In genomic region chr2:131601881-131602280, GRCm38 (mm10) we compare ENCODE assay signal across 24 mouse cellular contexts. TPM values are rescaled to one million over a fixed set of nuclear protein-coding genes. Genes with fewer than 3 reads are reported as not detected.
A peak's percentile ranks its signal among the peaks of the same experiment; 100 is the strongest.
DNase-seq lines count a peak whose midpoint lies in the region; ATAC-seq lines count a peak whose summit lies in the region.
"Had no signal": no experiment of that assay in that cellular context is flagged by ENCODE, and none has a peak within 500 bp of the region (broad histone marks: within the 10 kb centered on the region; RNA-seq: fewer than 3 reads in every experiment).

No protein-coding gene starts in this region.

- ATAC-seq in embryonic facial prominence, embryonic 14.5 days (ENCODE audit: low read depth): no peak
- no peak for ATAC-seq in midbrain, embryonic 14.5 days (ENCODE audit: low FRiP score, low TSS enrichment)
- no peak for ATAC-seq in midbrain, embryonic 15.5 days (replicated peaks)
- ATAC-seq: forebrain, embryonic 16.5 days; hindbrain, embryonic 16.5 days; intestine, embryonic 16.5 days had no signal

- H3K4me2 ChIP-seq in embryonic facial prominence, embryonic 14.5 days (ENCODE audit: low read depth, low read length): no peak overlapping the region
- H3K4me2 ChIP-seq in midbrain, embryonic 14.5 days (ENCODE audit: low read length): no peak overlapping the region
- H3K4me2 ChIP-seq in midbrain, embryonic 15.5 days: no peak overlapping the region
- H3K4me2 ChIP-seq: limb, embryonic 15.5 days; neural tube, embryonic 12.5 days had no signal

- intact Hi-C loops in left cerebral cortex, postnatal 4 days (cut with DNase I): no loop called here

- H3K36me3 ChIP-seq in embryonic facial prominence, embryonic 14.5 days (ENCODE audit: control insufficient read depth, insufficient read depth, low read length): no peaks in the 10 kb centered on the region
- no peaks in the 10 kb centered on the region for H3K36me3 ChIP-seq in embryonic facial prominence, embryonic 10.5 days (replicated peaks)
- H3K36me3 ChIP-seq in midbrain, embryonic 14.5 days (ENCODE audit: control insufficient read depth, insufficient read depth, low read length): no peaks in the 10 kb centered on the region
- no peaks in the 10 kb centered on the region for H3K36me3 ChIP-seq in midbrain, embryonic 15.5 days (replicated peaks)
- no peaks in the 10 kb centered on the region for H3K36me3 ChIP-seq in limb, embryonic 10.5 days
- H3K36me3 ChIP-seq: limb, embryonic 15.5 days; midbrain, embryonic 10.5 days; neural tube, embryonic 12.5 days had no signal

- H3K4me1 ChIP-seq in embryonic facial prominence, embryonic 14.5 days (ENCODE audit: control insufficient read depth, insufficient read depth, low read length): peaks cover 5% of the 10 kb centered on the region; the same call in 1 of the 2 replicates
- no peaks in the 10 kb centered on the region for H3K4me1 ChIP-seq in embryonic facial prominence, embryonic 10.5 days
- H3K4me1 ChIP-seq in midbrain, embryonic 14.5 days (ENCODE audit: control insufficient read depth, insufficient read depth, low read length): no peaks in the 10 kb centered on the region
- no peaks in the 10 kb centered on the region for H3K4me1 ChIP-seq in midbrain, embryonic 15.5 days
- H3K4me1 ChIP-seq in limb, embryonic 10.5 days: no peaks in the 10 kb centered on the region
- H3K4me1 ChIP-seq: midbrain, embryonic 10.5 days; neural tube, embryonic 12.5 days had no signal

- WGBS in embryonic facial prominence, embryonic 14.5 days: 35% methylated on average over 2 of the region's 2 CpGs
- 71% methylated on average over 2 of the region's 2 CpGs for WGBS in embryonic facial prominence, embryonic 10.5 days
- WGBS in midbrain, embryonic 14.5 days: 54% methylated on average over 2 of the region's 2 CpGs
- 52% methylated on average over 2 of the region's 2 CpGs for WGBS in midbrain, embryonic 15.5 days
- WGBS in limb, embryonic 10.5 days: 74% methylated on average over 2 of the region's 2 CpGs

- no peaks in the 10 kb centered on the region for H3K27me3 ChIP-seq in embryonic facial prominence, embryonic 14.5 days (replicated peaks; ENCODE audit: control insufficient read depth, insufficient read depth, low read length)
- H3K27me3 ChIP-seq in embryonic facial prominence, embryonic 10.5 days (replicated peaks; ENCODE audit: low read depth, poor library complexity, severe bottlenecking): no peaks in the 10 kb centered on the region
- no peaks in the 10 kb centered on the region for H3K27me3 ChIP-seq in midbrain, embryonic 14.5 days (ENCODE audit: control insufficient read depth, insufficient read depth, low read length)
- H3K27me3 ChIP-seq in midbrain, embryonic 15.5 days (replicated peaks): no peaks in the 10 kb centered on the region
- no peaks in the 10 kb centered on the region for H3K27me3 ChIP-seq in limb, embryonic 10.5 days (ENCODE audit: low read depth, poor library complexity, severe bottlenecking)
- H3K27me3 ChIP-seq: limb, embryonic 15.5 days; neural tube, embryonic 12.5 days had no signal

- H3K9me3 ChIP-seq in embryonic facial prominence, embryonic 14.5 days (ENCODE audit: control insufficient read depth, low read length): no peaks in the 10 kb centered on the region
- no peaks in the 10 kb centered on the region for H3K9me3 ChIP-seq in embryonic facial prominence, embryonic 10.5 days
- no peaks in the 10 kb centered on the region for H3K9me3 ChIP-seq in midbrain, embryonic 14.5 days (ENCODE audit: control insufficient read depth, low read length)
- H3K9me3 ChIP-seq in midbrain, embryonic 15.5 days: no peaks in the 10 kb centered on the region
- H3K9me3 ChIP-seq in limb, embryonic 10.5 days (replicated peaks): no peaks in the 10 kb centered on the region
- H3K9me3 ChIP-seq: limb, embryonic 15.5 days; midbrain, embryonic 10.5 days; neural tube, embryonic 12.5 days had no signal

- no peak overlapping the region for H3K9ac ChIP-seq in embryonic facial prominence, embryonic 14.5 days (ENCODE audit: low read depth, low read length)
- H3K9ac ChIP-seq in midbrain, embryonic 14.5 days (replicated peaks; ENCODE audit: low read length): no peak overlapping the region
- H3K9ac ChIP-seq in midbrain, embryonic 15.5 days: no peak overlapping the region
- H3K9ac ChIP-seq: limb, embryonic 15.5 days; neural tube, embryonic 12.5 days had no signal

- peak; percentile 40 for DNase-seq in embryonic facial prominence, embryonic 14.5 days (ENCODE audit: low spot score)
- no peak for DNase-seq in embryonic facial prominence, embryonic 10.5 days (ENCODE audit: low spot score)
- DNase-seq in left cerebral cortex, postnatal 4 days: peak; percentile 15
- DNase-seq in left cerebral cortex, adult 9 months (ENCODE audit: low spot score in 2 of 2): no peak
- DNase-seq in midbrain, embryonic 14.5 days: peak; percentile 18
- DNase-seq in limb, embryonic 10.5 days (ENCODE audit: low spot score): peak; percentile 19
- DNase-seq in ovary, postnatal 14 days (ENCODE audit: low spot score): no peak
- DNase-seq: adrenal gland, postnatal 10 days; cerebellum, adult 8-10 months; gastrocnemius, postnatal 14 days; heart, adult 2 months; heart, postnatal 4 days; kidney, postnatal 36 days; layer of hippocampus, postnatal 36 days; right cerebral cortex, adult 18-20 months; right cerebral cortex, postnatal 4 days; thymus, postnatal 14 days had no signal

- no peak overlapping the region for H3K27ac ChIP-seq in embryonic facial prominence, embryonic 14.5 days (replicated peaks; ENCODE audit: low read depth, low read length)
- H3K27ac ChIP-seq in embryonic facial prominence, embryonic 10.5 days (replicated peaks): no peak overlapping the region
- no peak overlapping the region for H3K27ac ChIP-seq in midbrain, embryonic 14.5 days (replicated peaks; ENCODE audit: low read depth, low read length)
- no peak overlapping the region for H3K27ac ChIP-seq in midbrain, embryonic 15.5 days
- no peak overlapping the region for H3K27ac ChIP-seq in limb, embryonic 10.5 days
- H3K27ac ChIP-seq: heart, adult 2 months; limb, embryonic 15.5 days; midbrain, embryonic 10.5 days; neural tube, embryonic 12.5 days had no signal

- no peak overlapping the region for H3K4me3 ChIP-seq in embryonic facial prominence, embryonic 14.5 days (ENCODE audit: low read depth, low read length)
- H3K4me3 ChIP-seq in embryonic facial prominence, embryonic 10.5 days: no peak overlapping the region
- H3K4me3 ChIP-seq in midbrain, embryonic 14.5 days (replicated peaks; ENCODE audit: low read depth, low read length): no peak overlapping the region
- H3K4me3 ChIP-seq in midbrain, embryonic 15.5 days: no peak overlapping the region
- no peak overlapping the region for H3K4me3 ChIP-seq in limb, embryonic 10.5 days
- H3K4me3 ChIP-seq: heart, adult 2 months; limb, embryonic 15.5 days; midbrain, embryonic 10.5 days; neural tube, embryonic 12.5 days had no signal

RNA-seq across cellular contexts. Expression of gene Adra1d, which starts 39.8 kb away (rescaled TPM):
- polyA plus RNA-seq in embryonic facial prominence, embryonic 14.5 days (2014; fragmentation: Nextera tagmentation; extraction: Ambion mirVana): 1.6 TPM in 2 replicates
- polyA plus RNA-seq in embryonic facial prominence, embryonic 10.5 days (2016; fragmentation: Nextera tagmentation; extraction: Ambion mirVana): 0.08 TPM in 1 of 2 replicates, not detected in the other
- 1 to 10 TPM; 2.6 to 4.5 TPM for total RNA-seq in left cerebral cortex, postnatal 4 days (2021)
- not detected in 2 replicates for polyA plus RNA-seq in midbrain, embryonic 14.5 days (2014; fragmentation: Nextera tagmentation; extraction: Ambion mirVana)
- 0.19 TPM in 1 of 2 replicates, not detected in the other for polyA plus RNA-seq in midbrain, embryonic 15.5 days (2015; fragmentation: Nextera tagmentation; extraction: Ambion mirVana)
- polyA plus RNA-seq in limb, embryonic 10.5 days (2016; fragmentation: Nextera tagmentation; extraction: Ambion mirVana): not detected in 2 replicates

Comparison
In these comparisons a context has a peak if more than half of its experiments do, and no peak if none do; other contexts are left out.
1. DNase-seq: peak in embryonic facial prominence, embryonic 14.5 days (single experiment), left cerebral cortex, postnatal 4 days (single experiment), midbrain, embryonic 14.5 days (single experiment) and limb, embryonic 10.5 days (single experiment); none in embryonic facial prominence, embryonic 10.5 days (single experiment), left cerebral cortex, adult 9 months (0 of 2) and ovary, postnatal 14 days (single experiment).